ENCODE assay signal across 19 mouse cellular contexts in the genomic region with DNA sequence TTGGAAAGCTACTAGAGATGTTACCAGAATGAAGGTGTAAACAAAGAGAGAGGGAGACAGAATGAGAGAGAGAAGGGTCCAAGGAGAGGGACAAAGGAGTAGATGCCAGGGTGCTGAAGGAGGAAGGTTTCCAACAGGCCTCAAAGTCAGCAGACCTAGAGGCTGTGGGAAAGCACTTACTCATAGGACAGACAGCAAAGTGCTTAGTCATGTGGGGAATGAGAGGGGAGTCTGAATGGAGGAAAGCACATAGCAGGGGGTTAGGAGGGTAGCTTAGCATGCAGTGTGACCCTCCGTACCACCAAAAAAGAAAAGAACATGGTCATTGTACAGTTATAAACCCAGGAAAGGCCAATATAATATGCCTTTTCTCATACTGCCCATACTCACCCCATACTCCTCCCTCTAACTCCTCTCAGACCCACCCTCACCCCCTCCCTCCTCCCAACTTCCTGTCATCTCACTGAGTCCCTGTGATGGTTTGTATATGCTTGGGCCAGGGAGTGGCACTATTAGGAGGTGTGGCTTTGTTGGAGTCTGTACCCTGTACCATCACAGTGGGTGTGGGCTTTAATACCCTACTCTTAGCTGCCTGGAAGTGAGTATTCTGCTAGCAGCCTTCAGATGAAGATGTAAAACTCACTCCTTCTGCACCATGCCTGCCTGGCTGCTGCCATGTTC.
DNase-seq lines count a peak whose midpoint lies in the region; ATAC-seq and TF ChIP-seq lines count a peak whose summit lies in the region.
"Had no signal": no experiment of that assay in that cellular context is flagged by ENCODE, and none has a peak within 500 bp of the region (broad histone marks: within the 10 kb centered on the region; RNA-seq: fewer than 3 reads in every experiment).

No protein-coding gene starts in this region.

- no peaks in the 10 kb centered on the region for H3K36me3 ChIP-seq in lung, postnatal 0 days (ENCODE audit: insufficient read depth, low read length)
- H3K36me3 ChIP-seq in ES-Bruce4 (ENCODE audit: control insufficient read depth, insufficient read depth, low read length, poor library complexity, severe bottlenecking), result peaks cover 37% of the 10 kb centered on the region
- H3K36me3 ChIP-seq in liver, embryonic 16.5 days (ENCODE audit: control insufficient read depth, insufficient read depth), result no peaks in the 10 kb centered on the region; the same call in 1 of the 2 replicates
- H3K36me3 ChIP-seq: embryonic facial prominence, embryonic 13.5 days; hindbrain, embryonic 15.5 days; neural tube, embryonic 13.5 days had no signal

- H3K4me2 ChIP-seq in lung, postnatal 0 days (replicated peaks; ENCODE audit: low read depth, low read length), result no peak overlapping the region
- no peak overlapping the region for H3K4me2 ChIP-seq in liver, embryonic 16.5 days (ENCODE audit: low read depth, low read length)
- H3K4me2 ChIP-seq: embryonic facial prominence, embryonic 13.5 days; hindbrain, embryonic 15.5 days; neural tube, embryonic 13.5 days had no signal

- H3K4me3 ChIP-seq in lung, postnatal 0 days (ENCODE audit: low read depth, low read length), result no peak overlapping the region
- no peak overlapping the region for H3K4me3 ChIP-seq in ES-Bruce4 (ENCODE audit: low read depth, low read length)
- no peak overlapping the region for H3K4me3 ChIP-seq in liver, embryonic 16.5 days (ENCODE audit: low read depth, low read length)
- H3K4me3 ChIP-seq: embryonic facial prominence, embryonic 13.5 days; hindbrain, embryonic 15.5 days; neural tube, embryonic 13.5 days had no signal

- DNase-seq in lung, postnatal 0 days (ENCODE audit: low spot score), result no peak
- DNase-seq in lung, postnatal 10 days, result no peak
- DNase-seq in NIH3T3 (ENCODE audit: low read depth), result peak; percentile 22
- DNase-seq in layer of hippocampus, adult 8-10 months (ENCODE audit: low spot score in 2 of 2), result no peak
- DNase-seq in urinary bladder, postnatal 14 days (ENCODE audit: low spot score), result no peak
- DNase-seq: adrenal gland, postnatal 14 days; cerebellum, adult 9-11 months; heart, postnatal 36 days; midbrain, embryonic 14.5 days; right cerebral cortex, adult 18-20 months had no signal

- H3K27me3 ChIP-seq in lung, postnatal 0 days (replicated peaks; ENCODE audit: insufficient read depth, low read length), result no peaks in the 10 kb centered on the region
- H3K27me3 ChIP-seq in ES-Bruce4 (ENCODE audit: control insufficient read depth, insufficient read depth, low read length, poor library complexity, severe bottlenecking), result no peaks in the 10 kb centered on the region
- H3K27me3 ChIP-seq in liver, embryonic 16.5 days (ENCODE audit: control insufficient read depth, insufficient read depth, low read depth, low read length), result no peaks in the 10 kb centered on the region
- H3K27me3 ChIP-seq: embryonic facial prominence, embryonic 13.5 days; hindbrain, embryonic 15.5 days; neural tube, embryonic 13.5 days had no signal

- H3K9me3 ChIP-seq in lung, postnatal 0 days (ENCODE audit: low read length), result no peaks in the 10 kb centered on the region
- H3K9me3 ChIP-seq in ES-Bruce4 (replicated peaks; ENCODE audit: control insufficient read depth, insufficient read depth, low read length, poor library complexity, severe bottlenecking), result no peaks in the 10 kb centered on the region
- H3K9me3 ChIP-seq in liver, embryonic 16.5 days (replicated peaks; ENCODE audit: control insufficient read depth, low read length), result no peaks in the 10 kb centered on the region
- H3K9me3 ChIP-seq: embryonic facial prominence, embryonic 13.5 days; hindbrain, embryonic 15.5 days; neural tube, embryonic 13.5 days had no signal

- ATAC-seq in lung, postnatal 0 days, result peak; percentile 58
- ATAC-seq in liver, embryonic 16.5 days (ENCODE audit: low read depth), result peak; percentile 64
- ATAC-seq: activated CD4-positive, CD25-positive, alpha-beta regulatory T cell, adult 4 months; CD4-positive, CD25-positive, alpha-beta regulatory T cell, adult 4 months; forebrain, embryonic 16.5 days; intestine, embryonic 16.5 days had no signal

- H3K4me1 ChIP-seq in lung, postnatal 0 days (ENCODE audit: insufficient read depth, low read depth, low read length), result no peaks in the 10 kb centered on the region
- peaks cover 8% of the 10 kb centered on the region for H3K4me1 ChIP-seq in ES-Bruce4 (ENCODE audit: control insufficient read depth, insufficient read depth, low read length)
- no peaks in the 10 kb centered on the region for H3K4me1 ChIP-seq in liver, embryonic 16.5 days (ENCODE audit: control insufficient read depth, low read depth, low read length)
- H3K4me1 ChIP-seq: embryonic facial prominence, embryonic 13.5 days; hindbrain, embryonic 15.5 days; neural tube, embryonic 13.5 days had no signal

- TF ChIP-seq POLR2A in ES-Bruce4 (IDR thresholded peaks at IDR 0.05; ENCODE audit: insufficient read depth, low read length), result no peak

- no peak overlapping the region for H3K9ac ChIP-seq in lung, postnatal 0 days (replicated peaks; ENCODE audit: low read depth)
- H3K9ac ChIP-seq in ES-Bruce4 (ENCODE audit: low read depth, poor library complexity, severe bottlenecking), result no peak overlapping the region
- H3K9ac ChIP-seq in liver, embryonic 16.5 days (ENCODE audit: low read depth, low read length), result no peak overlapping the region
- H3K9ac ChIP-seq: embryonic facial prominence, embryonic 13.5 days; hindbrain, embryonic 15.5 days; neural tube, embryonic 13.5 days had no signal

- no peak overlapping the region for H3K27ac ChIP-seq in lung, postnatal 0 days (ENCODE audit: low read length)
- H3K27ac ChIP-seq in ES-Bruce4 (ENCODE audit: insufficient read depth, low read length), result peak overlapping the region; percentile 48; the same call in 1 of the 2 replicates
- no peak overlapping the region for H3K27ac ChIP-seq in liver, embryonic 16.5 days (ENCODE audit: low read length)
- H3K27ac ChIP-seq: embryonic facial prominence, embryonic 13.5 days; hindbrain, embryonic 15.5 days; neural tube, embryonic 13.5 days had no signal

- WGBS in lung, postnatal 0 days, result 86% methylated on average over 1 of the region's 1 CpGs
- 77% methylated on average over 1 of the region's 1 CpGs for WGBS in liver, embryonic 16.5 days (ENCODE audit: insufficient replicate concordance)

- no peak for TF ChIP-seq CTCF in lung, postnatal 0 days (IDR thresholded peaks at IDR 0.05)
- TF ChIP-seq CTCF in ES-Bruce4 (IDR thresholded peaks at IDR 0.05; ENCODE audit: low read depth, low read length), result no peak

- TF ChIP-seq EP300 in lung, postnatal 0 days (IDR thresholded peaks at IDR 0.05), result no peak
- no peak for TF ChIP-seq EP300 in ES-Bruce4 (IDR thresholded peaks at IDR 0.05; ENCODE audit: insufficient read depth, low read depth, low read length)
